Mouse (Mus musculus) skeletal muscle tissue, adult 2 months (tissue): ENCODE data around the gene Met.
A peak's percentile ranks its signal among the peaks of the same experiment; 100 is the strongest.

ENCODE experiments used
- DNase-seq: peaks from one replicate; pipeline ENCODE4 v3.0.0-alpha.2; 2012; ENCODE audit warnings: low read depth, low spot score

Met gene

GRCm38 (mm10) chr6:17548786-17549185, 85.2 kb downstream of the Met start:
- DNase-seq = peak; percentile 18

- DNase-seq = no peak
Measured at GRCm38 (mm10) chr6:17549645-17550044, 86.0 kb downstream of the Met start.

GRCm38 (mm10) chr6:17554263-17554662, 90.7 kb downstream of the Met start:
- DNase-seq = no peak

- no peak for DNase-seq
Measured at GRCm38 (mm10) chr6:17554757-17555156, 91.2 kb downstream of the Met start.

GRCm38 (mm10) chr6:17555719-17556118, 92.1 kb downstream of the Met start:
- no peak for DNase-seq

GRCm38 (mm10) chr6:17559657-17560056, 96.1 kb downstream of the Met start:
- DNase-seq = peak; percentile 62

- DNase-seq = no peak
Measured at GRCm38 (mm10) chr6:17561347-17561746, 97.7 kb downstream of the Met start.

GRCm38 (mm10) chr6:17561886-17562285, 98.3 kb downstream of the Met start:
- DNase-seq = no peak

GRCm38 (mm10) chr6:17562472-17563088, 99.0 kb downstream of the Met start:
- DNase-seq = no peak

- no peak for DNase-seq
Measured at GRCm38 (mm10) chr6:17568702-17569352, 105.2 kb downstream of the Met start.

GRCm38 (mm10) chr6:17573227-17573626, 109.6 kb downstream of the Met start:
- no peak for DNase-seq

- no peak for DNase-seq
Measured at GRCm38 (mm10) chr6:17573732-17574131, 110.1 kb downstream of the Met start.

- DNase-seq = no peak
Measured at GRCm38 (mm10) chr6:17578092-17578760, 114.6 kb downstream of the Met start.

- no peak for DNase-seq
Measured at GRCm38 (mm10) chr6:17580349-17580748, 116.7 kb downstream of the Met start.

GRCm38 (mm10) chr6:17583982-17584381, 120.4 kb downstream of the Met start:
- DNase-seq = peak; percentile 98

GRCm38 (mm10) chr6:17589049-17589952, 125.7 kb downstream of the Met start:
- DNase-seq = peak; percentile 60

- no peak for DNase-seq
Measured at GRCm38 (mm10) chr6:17589953-17590627, 126.5 kb downstream of the Met start.

GRCm38 (mm10) chr6:17593971-17594370, 130.4 kb downstream of the Met start:
- no peak for DNase-seq

GRCm38 (mm10) chr6:17595712-17596462, 132.3 kb downstream of the Met start:
- peak; percentile 39 for DNase-seq

- no peak for DNase-seq
Measured at GRCm38 (mm10) chr6:17599373-17599772, 135.8 kb downstream of the Met start.

GRCm38 (mm10) chr6:17601526-17601925, 137.9 kb downstream of the Met start:
- no peak for DNase-seq
